Mouse (Mus musculus) central nervous system, embryonic 18 days (tissue): Measurements from ENCODE around the gene Zar1l. TPM values are rescaled to one million over a fixed set of nuclear protein-coding genes. Genes with fewer than 3 reads are reported as not detected.

Experiments used
- polyA plus RNA-seq: library from polyadenylated mRNA; depleted of rRNA; stranded (reverse); fragments of >200 nt; gene quantifications from 2 replicates; pipeline ENCODE4 v1.2.3, GENCODE M21; 2012; rRNA removed

The Zar1l gene
- polyA plus RNA-seq = 0.12 and 0.16 TPM in 2 replicates

GRCm38 (mm10) chr5:150518064-150518463 is at the start of gene Zar1l:
TSS of gene Zar1l (minus strand) at chr5:150518164.

GRCm38 (mm10) chr5:150521937-150522866 is 4.2 kb upstream of the Zar1l start, which contains the start of gene Brca2:
TSS of gene Brca2 (plus strand) at chr5:150522630.

Other genes starting within 250 kb of the Zar1l start
- gene Brca2, start 4.5 kb upstream of the Zar1l start, polyA plus RNA-seq = 11.0 and 12.7 TPM in 2 replicates
- 23.7 and 24.2 TPM in 2 replicates for gene N4bp2l1, start 79.0 kb upstream of the Zar1l start, polyA plus RNA-seq
- gene N4bp2l2, start 148.0 kb upstream of the Zar1l start, polyA plus RNA-seq = 30.5 and 33.8 TPM in 2 replicates
- 36.2 and 37.3 TPM in 2 replicates for gene Pds5b, start 155.6 kb upstream of the Zar1l start, polyA plus RNA-seq